Mouse (Mus musculus): ENCODE results near the gene Psmd1. TPM values are rescaled to one million over a fixed set of nuclear protein-coding genes. Genes with fewer than 3 reads are reported as not detected.
"Not testable (repeated sequence)": the region's sequence is repeated elsewhere in the genome, so short reads cannot be mapped to it uniquely, and the experiment has no call there.

Gene Psmd1
- 100 to 1,000 TPM; 109 to 114 TPM for total RNA-seq (2021)
- long read RNA-seq, experiment 1, transcript Psmd1-201 (25 exons, 3,112 nt): major isoform, 75 of 133 reads
- long read RNA-seq, experiment 1, partial matches to known transcripts: 48 of 133 reads
- long read RNA-seq, experiment 1, other reads (novel, unspliced or antisense): 9 of 133 reads
- long read RNA-seq, experiment 2, transcript Psmd1-201 (25 exons, 3,112 nt): major isoform, 104 of 169 reads
- long read RNA-seq, experiment 2, partial matches to known transcripts: 50 of 169 reads
- long read RNA-seq, experiment 2, other reads (novel, unspliced or antisense): 14 of 169 reads

- DNase-seq (ENCODE audit: low spot score in 2 of 2): peak; percentile 88 to 92
Measured at GRCm38 (mm10) chr1:86064271-86064991, at the start of gene Psmd1. TSS of gene Psmd1 (plus strand) at chr1:86064387.

GRCm38 (mm10) chr1:86015758-86016157, 48.4 kb upstream of the Psmd1 start:
- not testable (repeated sequence) for DNase-seq (ENCODE audit: low spot score in 2 of 2)

- no peak for DNase-seq (ENCODE audit: low spot score in 2 of 2)
Measured at GRCm38 (mm10) chr1:86016516-86016915, 47.7 kb upstream of the Psmd1 start, which contains the start of gene Spata3. TSS of gene Spata3 (plus strand) at chr1:86016816.

GRCm38 (mm10) chr1:86018235-86019055, 45.7 kb upstream of the Psmd1 start:
- peak; percentile 78 to 79 for DNase-seq (ENCODE audit: low spot score in 2 of 2)

DNA sequence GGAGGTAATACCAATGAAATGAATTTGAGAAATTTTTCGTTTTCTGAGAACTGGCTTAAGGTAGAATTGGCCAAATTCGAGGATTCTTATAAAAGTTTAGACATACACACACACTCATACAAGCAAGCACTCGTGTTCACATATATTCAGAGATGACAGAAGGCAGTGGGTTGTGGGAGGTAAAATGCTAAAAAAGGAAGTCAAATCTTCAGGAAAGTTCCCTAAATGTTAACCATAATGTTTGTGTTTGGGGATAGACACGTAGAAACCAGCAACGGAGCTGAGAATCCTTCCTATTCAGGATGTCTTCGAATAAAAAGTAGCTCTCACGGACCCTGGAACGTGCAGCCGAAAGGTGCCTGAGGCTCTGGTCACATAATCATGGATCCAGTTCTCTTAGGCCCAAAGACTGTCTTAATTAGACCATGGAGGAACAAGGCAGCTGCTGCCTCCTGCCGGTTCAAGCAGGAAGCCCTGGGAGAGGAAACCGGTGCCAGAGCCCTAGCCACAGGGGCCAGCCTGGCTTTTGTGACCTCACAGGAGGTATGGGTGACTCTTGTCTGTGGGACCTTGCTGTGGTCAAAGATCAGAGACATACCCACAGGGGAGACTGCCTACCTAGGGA, 42.7 kb upstream of the Psmd1 start:
- no peak for DNase-seq (ENCODE audit: low spot score in 2 of 2)

- peak; percentile 50 to 83 for DNase-seq (ENCODE audit: low spot score in 2 of 2)
Measured at GRCm38 (mm10) chr1:86032273-86032987, 31.8 kb upstream of the Psmd1 start.

GRCm38 (mm10) chr1:86038191-86038951, 25.8 kb upstream of the Psmd1 start:
- no peak for DNase-seq (ENCODE audit: low spot score in 2 of 2)

- no peak for DNase-seq (ENCODE audit: low spot score in 2 of 2)
Measured at GRCm38 (mm10) chr1:86040131-86040530, 24.1 kb upstream of the Psmd1 start.

DNA sequence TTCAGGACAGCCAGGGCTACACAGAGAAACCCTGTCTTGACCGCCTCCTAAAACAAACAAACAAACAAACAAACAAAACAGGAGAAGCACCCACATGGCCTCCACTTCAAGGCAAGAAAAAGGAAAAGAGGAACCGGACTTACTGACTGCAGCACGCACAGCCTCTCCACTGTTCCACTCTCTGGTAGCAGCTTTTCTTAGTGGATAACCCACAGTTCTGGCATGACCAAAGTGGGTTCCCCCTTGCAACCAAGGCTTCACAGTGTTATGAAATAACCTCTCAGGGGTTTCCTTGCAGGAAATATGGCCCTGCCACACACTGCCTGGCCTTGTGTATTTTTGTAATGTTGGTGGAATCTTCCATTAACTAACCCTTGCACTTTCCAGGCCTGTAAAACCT, 23.4 kb upstream of the Psmd1 start:
- DNase-seq (ENCODE audit: low spot score in 2 of 2): no peak

- no peak for DNase-seq (ENCODE audit: low spot score in 2 of 2)
Measured at GRCm38 (mm10) chr1:86045056-86045455, 19.1 kb upstream of the Psmd1 start.

- DNase-seq (ENCODE audit: low spot score in 2 of 2): peak in 1 of 2 experiments; percentile 38
Measured at GRCm38 (mm10) chr1:86045848-86046805, 18.1 kb upstream of the Psmd1 start, which contains the start of gene 2810459M11Rik. TSS of gene 2810459M11Rik (plus strand) at chr1:86045863.

DNA sequence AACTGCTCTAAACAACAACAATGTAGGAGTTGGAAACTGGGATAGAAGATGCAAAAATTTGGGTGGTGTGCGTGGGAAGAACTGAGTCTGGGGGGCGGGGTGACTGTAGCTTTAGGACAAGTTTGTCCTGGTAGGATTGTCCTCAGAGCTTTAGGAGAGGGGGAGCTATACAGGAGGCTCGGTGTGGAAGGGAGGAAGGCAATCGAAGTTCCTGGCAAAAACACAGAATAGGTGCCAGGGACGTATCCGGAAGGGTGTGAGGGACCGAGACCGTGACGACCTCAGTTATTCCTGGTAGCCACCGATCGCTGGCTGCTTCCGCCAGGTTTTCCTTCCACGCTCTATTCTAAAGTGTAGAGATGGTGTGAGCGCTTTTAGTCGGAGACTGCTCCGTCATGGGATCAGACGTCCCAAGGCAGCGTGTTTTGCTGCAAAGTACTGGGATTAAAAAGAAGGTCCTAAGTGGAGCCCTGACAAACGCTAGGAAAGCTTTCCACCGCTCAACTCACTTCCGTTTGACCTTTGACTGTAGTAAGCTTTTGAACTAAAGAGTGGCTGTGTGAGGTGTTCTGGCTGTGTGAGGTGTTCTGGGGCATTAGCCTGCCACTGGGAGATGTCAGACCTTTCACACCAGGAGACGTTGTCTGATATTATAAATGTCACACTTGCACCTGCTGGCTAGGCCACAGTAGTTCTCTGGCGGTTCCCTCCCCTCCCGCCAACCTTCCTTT, 17.2 kb upstream of the Psmd1 start:
- no peak for DNase-seq (ENCODE audit: low spot score in 2 of 2)

GRCm38 (mm10) chr1:86048231-86048630, 16.0 kb upstream of the Psmd1 start:
- no peak for DNase-seq (ENCODE audit: low spot score in 2 of 2)

- DNase-seq (ENCODE audit: low spot score in 2 of 2): no peak
Measured at GRCm38 (mm10) chr1:86048744-86049143, 15.4 kb upstream of the Psmd1 start.

- peak; percentile 87 to 93 for DNase-seq (ENCODE audit: low spot score in 2 of 2)
Measured at GRCm38 (mm10) chr1:86053198-86053921, 10.8 kb upstream of the Psmd1 start.

GRCm38 (mm10) chr1:86054943-86055342, 9.2 kb upstream of the Psmd1 start:
- DNase-seq (ENCODE audit: low spot score in 2 of 2): no peak

DNA sequence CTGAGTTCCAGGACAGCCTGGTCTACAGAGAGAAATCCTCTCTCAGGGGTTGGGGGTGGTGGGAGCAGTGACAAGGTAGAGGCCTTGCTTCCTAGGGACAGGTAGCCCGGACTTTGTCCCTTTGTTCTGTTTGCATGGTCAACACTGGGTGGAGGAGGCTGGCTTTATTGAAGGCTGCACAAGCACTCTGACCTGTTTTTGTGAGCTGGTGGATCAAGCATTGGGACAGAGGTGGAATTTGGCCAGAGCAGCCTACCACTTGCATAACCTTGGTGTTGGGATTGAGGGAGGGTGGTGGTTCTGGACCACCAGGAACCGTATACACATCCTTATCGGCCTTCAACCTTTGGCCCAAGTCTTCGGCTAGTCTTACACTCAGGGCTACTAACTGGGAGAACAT, 7.9 kb upstream of the Psmd1 start:
- DNase-seq (ENCODE audit: low spot score in 2 of 2): no peak
